Mouse (Mus musculus): Measurements from ENCODE around the gene Mapkapk3. TPM values are rescaled to one million over a fixed set of nuclear protein-coding genes. Genes with fewer than 3 reads are reported as not detected.

Gene Mapkapk3
- polyA plus RNA-seq, 1 experiment from 2014 or later, result 4.8 TPM

DNA sequence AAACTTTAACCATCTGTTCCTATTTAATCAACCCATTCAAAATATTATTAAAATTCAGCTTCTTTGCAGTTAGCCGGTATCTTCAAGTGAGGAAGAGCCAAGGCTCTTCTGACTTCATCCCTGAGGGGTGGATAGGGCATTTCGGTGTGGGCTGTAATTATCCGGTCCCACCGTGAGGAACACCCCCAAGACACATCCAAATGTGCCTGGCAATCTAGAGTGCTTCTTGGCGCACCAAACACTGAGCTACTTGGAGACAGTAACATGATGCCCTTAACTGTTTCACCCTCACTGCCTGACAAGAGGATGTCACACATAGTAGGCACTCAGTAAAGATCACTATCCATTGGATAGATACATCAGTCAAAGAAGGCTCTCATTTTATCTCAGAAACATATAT, 53.5 kb downstream of the Mapkapk3 start:
- Histone ChIP-seq H3K4me3 (ENCODE audit: low read depth, low read length) (no peak overlapping the region), H3K4me1 (ENCODE audit: control insufficient read depth, insufficient read depth, low read length) (no peaks in the 10 kb centered on the region), H3K27me3 (ENCODE audit: control insufficient read depth, insufficient read depth, low read length) (peaks cover 45% of the 10 kb centered on the region), H3K27ac (ENCODE audit: low read depth, low read length) (no peak overlapping the region), H3K9me3 (ENCODE audit: control insufficient read depth, low read length) (no peaks in the 10 kb centered on the region), H3K4me2 (ENCODE audit: low read depth) (no peak overlapping the region), H3K36me3 (ENCODE audit: control insufficient read depth, insufficient read depth, low read length) (no peaks in the 10 kb centered on the region), H3K9ac (ENCODE audit: low read length) (no peak overlapping the region)
- ATAC-seq (ENCODE audit: insufficient read depth, low FRiP score, low TSS enrichment), result no peak
- WGBS, result 63% methylated on average over 5 of the region's 5 CpGs
- no peak for DNase-seq (ENCODE audit: low spot score)

DNA sequence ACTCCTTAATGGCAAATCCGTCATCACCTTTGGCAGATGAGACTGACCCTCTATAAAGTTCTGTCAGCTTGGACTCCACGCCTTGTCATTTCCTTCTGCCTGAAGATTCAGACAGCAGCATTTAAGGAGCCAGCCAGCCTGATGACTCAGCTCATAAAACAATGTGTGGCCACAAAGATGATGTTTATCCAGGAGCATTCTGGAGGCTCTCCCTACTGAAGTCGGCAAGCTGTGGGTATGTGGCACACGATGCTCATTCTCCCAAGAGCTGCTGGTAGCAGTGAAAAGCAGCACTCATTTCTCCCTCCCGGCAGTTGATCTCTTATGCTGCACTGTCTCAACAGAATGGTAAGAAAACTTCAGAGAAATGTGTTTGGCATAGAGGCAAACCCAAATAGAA, 54.4 kb downstream of the Mapkapk3 start:
- DNase-seq (ENCODE audit: low spot score), result no peak
- H3K27me3 ChIP-seq (ENCODE audit: control insufficient read depth, insufficient read depth, low read length), result peaks cover 46% of the 10 kb centered on the region

DNA sequence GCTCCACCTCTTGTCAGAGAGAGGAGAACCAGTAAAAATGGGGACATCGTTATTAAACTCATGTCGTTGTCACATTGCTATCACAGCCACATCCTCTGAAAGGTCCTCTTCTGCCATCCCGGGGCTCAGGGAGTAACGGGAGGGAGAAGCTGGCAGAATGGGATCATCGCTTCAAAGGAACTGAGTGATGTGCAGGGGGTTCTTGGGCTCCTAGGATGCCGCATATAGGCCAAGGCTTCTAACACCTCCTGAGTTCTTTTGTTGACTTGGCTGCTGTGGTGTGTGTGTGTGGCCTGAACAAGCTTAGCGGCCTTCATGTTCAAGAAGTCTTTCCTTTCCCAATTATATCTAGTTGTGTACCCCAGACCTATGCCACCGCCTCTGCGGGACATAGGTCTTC, 57.5 kb downstream of the Mapkapk3 start:
- Histone ChIP-seq H3K4me2 (ENCODE audit: low read depth) (peak overlapping the region; percentile 95), H3K4me1 (ENCODE audit: control insufficient read depth, insufficient read depth, low read length) (no peaks in the 10 kb centered on the region), H3K27ac (ENCODE audit: low read depth, low read length) (no peak overlapping the region; the same call in 1 of the 2 replicates), H3K4me3 (ENCODE audit: low read depth, low read length) (peak overlapping the region; percentile 72), H3K9ac (ENCODE audit: low read length) (peak overlapping the region; percentile 64), H3K9me3 (ENCODE audit: control insufficient read depth, low read length) (no peaks in the 10 kb centered on the region), H3K27me3 (ENCODE audit: control insufficient read depth, insufficient read depth, low read length) (peaks cover 49% of the 10 kb centered on the region), H3K36me3 (ENCODE audit: control insufficient read depth, insufficient read depth, low read length) (no peaks in the 10 kb centered on the region)
- DNase-seq (ENCODE audit: low spot score) (no peak), ATAC-seq (ENCODE audit: insufficient read depth, low FRiP score, low TSS enrichment) (peak; percentile 18; the same call in 1 of the 2 replicates)
- 24% methylated on average over 9 of the region's 9 CpGs for WGBS

More for the DNA sequence above, 54.4 kb downstream of the Mapkapk3 start:
- H3K27ac ChIP-seq (ENCODE audit: low read depth, low read length), result no peak overlapping the region
- no peak overlapping the region for H3K4me3 ChIP-seq (ENCODE audit: low read depth, low read length)
- H3K9me3 ChIP-seq (ENCODE audit: control insufficient read depth, low read length), result no peaks in the 10 kb centered on the region
- H3K4me1 ChIP-seq (ENCODE audit: control insufficient read depth, insufficient read depth, low read length), result no peaks in the 10 kb centered on the region
- H3K36me3 ChIP-seq (ENCODE audit: control insufficient read depth, insufficient read depth, low read length), result no peaks in the 10 kb centered on the region
- H3K9ac ChIP-seq (ENCODE audit: low read length), result no peak overlapping the region
- WGBS, result 67% methylated on average over 5 of the region's 5 CpGs
- ATAC-seq (ENCODE audit: insufficient read depth, low FRiP score, low TSS enrichment), result no peak
- no peak overlapping the region for H3K4me2 ChIP-seq (ENCODE audit: low read depth)

DNA sequence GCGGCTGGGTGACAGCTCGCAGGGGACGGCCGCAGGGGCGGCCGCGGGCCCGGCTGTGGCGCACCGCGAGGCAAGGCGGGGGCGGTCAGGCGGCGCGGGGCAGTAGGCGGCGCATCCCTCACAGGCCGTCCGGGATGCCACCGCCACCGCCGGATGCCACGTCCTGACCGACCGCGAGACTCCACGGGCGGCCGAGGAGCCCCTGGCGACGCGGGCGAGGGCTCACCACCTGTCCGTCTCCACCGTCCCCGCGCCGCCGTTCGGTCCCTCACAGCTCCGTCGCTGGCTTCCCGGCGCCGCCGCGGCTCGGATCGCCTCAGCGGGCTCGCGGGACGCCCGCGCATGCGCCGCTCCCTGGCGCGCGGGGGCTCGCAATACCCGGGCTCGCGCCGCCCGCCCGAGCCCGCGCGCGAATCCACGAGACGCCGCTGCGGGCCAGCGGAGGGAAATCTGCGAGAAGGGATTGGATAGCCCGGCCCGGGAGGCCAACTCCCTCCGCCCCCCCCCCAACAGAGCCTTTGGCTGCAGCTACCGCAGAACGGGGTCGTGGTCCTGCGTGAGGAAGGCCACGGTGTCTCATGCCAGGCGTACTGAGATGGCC, 58.0 kb downstream of the Mapkapk3 start, which contains the start of gene Dock3:
TSS of gene Dock3 (minus strand) at position 371 of the 601 bp plus-strand sequence.
- DNase-seq (ENCODE audit: low spot score), result peak; percentile 89
- Histone ChIP-seq H3K27ac (ENCODE audit: low read depth, low read length) (peak within 1 kb of the TSS; percentile 69), H3K4me1 (ENCODE audit: control insufficient read depth, insufficient read depth, low read length) (no peaks in the 10 kb centered on the region), H3K9ac (ENCODE audit: low read length) (peak within 1 kb of the TSS; percentile 64), H3K4me3 (ENCODE audit: low read depth, low read length) (peak within 1 kb of the TSS; percentile 72), H3K4me2 (ENCODE audit: low read depth) (peak within 1 kb of the TSS; percentile 95), H3K9me3 (ENCODE audit: control insufficient read depth, low read length) (no peaks in the 10 kb centered on the region), H3K27me3 (ENCODE audit: control insufficient read depth, insufficient read depth, low read length) (peaks cover 46% of the 10 kb centered on the region), H3K36me3 (ENCODE audit: control insufficient read depth, insufficient read depth, low read length) (no peaks in the 10 kb centered on the region)
- WGBS, result under 1% methylated on average over 56 of the region's 87 CpGs
- ATAC-seq (ENCODE audit: insufficient read depth, low FRiP score, low TSS enrichment), result peak; percentile 88

DNA sequence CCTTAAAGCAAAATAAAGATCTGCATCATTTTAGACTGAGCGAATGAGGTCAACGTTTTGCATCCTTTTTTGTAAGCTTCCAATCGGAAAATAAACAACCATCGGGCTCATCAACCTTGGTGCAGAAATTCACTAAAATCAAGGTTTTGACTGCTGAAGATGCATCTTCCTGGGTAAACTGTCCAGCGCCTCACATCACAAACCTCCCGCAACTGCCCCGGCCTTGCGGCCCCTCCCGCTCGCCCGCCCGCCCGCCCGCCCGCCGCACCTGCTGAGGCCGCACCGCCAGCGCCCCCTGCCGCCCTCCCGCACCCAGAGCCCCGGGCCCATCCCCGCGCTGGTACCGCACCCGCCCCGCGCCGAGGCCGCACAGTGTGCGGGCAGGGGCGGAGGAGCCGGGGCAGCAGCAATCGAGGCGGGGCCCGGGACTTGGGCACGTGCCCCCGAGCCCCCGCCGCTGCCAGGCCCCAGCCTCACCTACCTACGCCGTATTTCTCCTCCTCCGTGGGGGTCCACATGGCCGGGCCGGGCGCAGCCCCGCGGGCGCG, 58.6 kb downstream of the Mapkapk3 start:
- no peaks in the 10 kb centered on the region for H3K4me1 ChIP-seq (ENCODE audit: control insufficient read depth, insufficient read depth, low read length)
- peak overlapping the region; percentile 64 for H3K9ac ChIP-seq (ENCODE audit: low read length)
- peak overlapping the region; percentile 95 for H3K4me2 ChIP-seq (ENCODE audit: low read depth)
- H3K36me3 ChIP-seq (ENCODE audit: control insufficient read depth, insufficient read depth, low read length), result no peaks in the 10 kb centered on the region
- DNase-seq (ENCODE audit: low spot score) (peak; percentile 72), ATAC-seq (ENCODE audit: insufficient read depth, low FRiP score, low TSS enrichment) (peak; percentile 83)
- H3K27me3 ChIP-seq (ENCODE audit: control insufficient read depth, insufficient read depth, low read length), result peaks cover 42% of the 10 kb centered on the region
- H3K4me3 ChIP-seq (ENCODE audit: low read depth, low read length), result peak overlapping the region; percentile 72
- H3K9me3 ChIP-seq (ENCODE audit: control insufficient read depth, low read length), result no peaks in the 10 kb centered on the region
- 3% methylated on average over 24 of the region's 50 CpGs for WGBS
- peak overlapping the region; percentile 69 for H3K27ac ChIP-seq (ENCODE audit: low read depth, low read length)

DNA sequence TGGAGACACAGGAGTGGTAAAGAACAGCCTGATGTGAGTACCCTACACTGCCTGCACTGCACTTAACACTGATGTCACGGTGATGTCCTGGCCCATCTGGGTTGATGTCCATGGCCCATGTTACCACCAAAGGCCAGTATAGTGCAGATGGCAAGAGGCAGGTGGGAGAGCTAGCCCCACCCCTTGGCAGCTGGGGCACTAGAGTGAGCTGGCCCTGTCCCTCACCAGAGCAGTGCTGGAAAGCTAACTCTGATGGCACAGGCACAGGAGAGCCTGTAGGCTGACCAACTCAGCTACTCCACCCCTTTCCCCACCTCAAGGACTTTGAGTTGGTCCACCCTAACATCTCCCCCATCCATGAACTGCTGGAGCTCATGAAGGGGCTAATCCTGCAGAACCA, 65.1 kb downstream of the Mapkapk3 start:
- no peak overlapping the region for H3K4me2 ChIP-seq (ENCODE audit: low read depth)
- ATAC-seq (ENCODE audit: insufficient read depth, low FRiP score, low TSS enrichment) (no peak), DNase-seq (ENCODE audit: low spot score) (no peak)
- H3K9me3 ChIP-seq (ENCODE audit: control insufficient read depth, low read length), result no peaks in the 10 kb centered on the region
- no peak overlapping the region for H3K27ac ChIP-seq (ENCODE audit: low read depth, low read length)
- H3K4me1 ChIP-seq (ENCODE audit: control insufficient read depth, insufficient read depth, low read length), result no peaks in the 10 kb centered on the region
- H3K36me3 ChIP-seq (ENCODE audit: control insufficient read depth, insufficient read depth, low read length), result no peaks in the 10 kb centered on the region
- 53% methylated on average over 1 of the region's 1 CpGs for WGBS
- no peaks in the 10 kb centered on the region; the same call in 1 of the 2 replicates for H3K27me3 ChIP-seq (ENCODE audit: control insufficient read depth, insufficient read depth, low read length)
- H3K4me3 ChIP-seq (ENCODE audit: low read depth, low read length), result no peak overlapping the region
- H3K9ac ChIP-seq (ENCODE audit: low read length), result no peak overlapping the region

Small RNAs within 50 kb of the gene (microRNA-seq; reads per million reads assigned to microRNA genes)
- gene Gm22238, result not detected

Other genes starting within 250 kb of the Mapkapk3 start
- gene Dock3, start 58.0 kb downstream of the Mapkapk3 start, polyA plus RNA-seq (2014; fragmentation: Nextera tagmentation; extraction: Ambion mirVana), result 5.5 and 5.8 TPM in 2 replicates
- 5.1 and 6.4 TPM in 2 replicates for gene Cish, start 6.1 kb upstream of the Mapkapk3 start, polyA plus RNA-seq (2014; fragmentation: Nextera tagmentation; extraction: Ambion mirVana)
- 11.1 and 12.4 TPM in 2 replicates for gene Hemk1, start 48.5 kb upstream of the Mapkapk3 start, polyA plus RNA-seq (2014; fragmentation: Nextera tagmentation; extraction: Ambion mirVana)
- gene 6430571L13Rik, start 50.7 kb upstream of the Mapkapk3 start, polyA plus RNA-seq (2014; fragmentation: Nextera tagmentation; extraction: Ambion mirVana), result 1.4 and 2.0 TPM in 2 replicates
- 1.4 and 1.8 TPM in 2 replicates for gene Cacna2d2, start 109.7 kb upstream of the Mapkapk3 start, polyA plus RNA-seq (2014; fragmentation: Nextera tagmentation; extraction: Ambion mirVana)
- gene Tmem115, start 244.1 kb upstream of the Mapkapk3 start, polyA plus RNA-seq (2014; fragmentation: Nextera tagmentation; extraction: Ambion mirVana), result 47.0 and 47.2 TPM in 2 replicates